Mouse (Mus musculus): ENCODE results near the gene C2cd2. TPM values are rescaled to one million over a fixed set of nuclear protein-coding genes. Genes with fewer than 3 reads are reported as not detected.

C2cd2 gene
- polyA plus RNA-seq, 1 experiment from 2014 or later: 11.7 TPM

DNA sequence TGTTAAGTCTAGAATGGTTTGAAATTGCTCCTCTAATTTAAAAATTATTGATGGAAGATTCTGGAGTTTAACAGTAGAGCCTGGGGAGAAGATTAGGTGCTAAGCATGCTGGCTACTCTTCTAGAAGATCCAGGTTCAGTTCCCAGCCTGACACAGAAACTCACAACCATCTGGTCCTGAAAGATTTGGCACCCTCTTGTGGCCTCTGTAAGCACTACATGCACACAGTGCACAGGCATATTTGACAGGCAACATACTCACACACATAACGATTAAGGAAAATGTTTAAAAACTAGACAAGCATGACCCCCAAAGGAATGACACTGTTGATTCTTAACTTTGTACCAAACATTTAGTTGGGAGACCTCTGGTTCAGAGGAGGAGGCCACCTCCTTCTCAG lies 83.3 kb downstream of the C2cd2 start:
- ATAC-seq: no peak
- 87% methylated on average over 1 of the region's 1 CpGs for whole genome bisulfite sequencing
- H3K27ac ChIP-seq (ENCODE audit: low read length): no peak overlapping the region

DNA sequence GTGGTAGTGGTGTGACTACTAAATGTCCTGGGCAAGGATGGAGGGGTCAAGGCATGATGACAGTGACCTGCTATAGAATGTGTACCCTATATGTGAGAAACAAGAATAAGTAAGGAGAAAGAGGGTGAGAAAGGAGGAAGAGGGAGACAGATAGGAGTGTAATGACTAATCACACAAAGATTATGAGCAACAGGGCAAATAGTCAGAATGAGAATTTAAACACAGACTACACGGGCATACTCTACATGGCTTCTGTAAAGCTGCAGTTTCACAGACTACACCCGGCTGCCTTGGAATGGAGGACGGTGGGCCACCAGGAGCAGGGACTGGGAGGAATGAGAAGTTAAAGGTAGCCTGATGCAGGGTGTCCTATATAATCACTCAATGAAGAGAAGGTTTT lies 84.9 kb downstream of the C2cd2 start:
- Histone ChIP-seq H3K4me2 (ENCODE audit: low read length) (no peak overlapping the region), H3K27ac (ENCODE audit: low read length) (no peak overlapping the region), H3K4me1 (ENCODE audit: control insufficient read depth, insufficient read depth, low read length) (no peaks in the 10 kb centered on the region), H3K9ac (ENCODE audit: low read depth, low read length) (no peak overlapping the region), H3K9me3 (replicated peaks; ENCODE audit: control insufficient read depth, low read length, poor library complexity, severe bottlenecking) (no peaks in the 10 kb centered on the region), H3K27me3 (ENCODE audit: control insufficient read depth, insufficient read depth, low read depth, low read length) (no peaks in the 10 kb centered on the region), H3K36me3 (ENCODE audit: control insufficient read depth, insufficient read depth, low read length) (peaks cover 11% of the 10 kb centered on the region), H3K4me3 (ENCODE audit: low read depth, low read length) (no peak overlapping the region)
- WGBS: 98% methylated on average over 3 of the region's 3 CpGs
- no peak for ATAC-seq

More for the DNA sequence above, 83.3 kb downstream of the C2cd2 start:
- Histone ChIP-seq H3K27me3 (ENCODE audit: control insufficient read depth, insufficient read depth, low read depth, low read length) (no peaks in the 10 kb centered on the region), H3K36me3 (ENCODE audit: control insufficient read depth, insufficient read depth, low read length) (peaks cover 4% of the 10 kb centered on the region), H3K4me3 (ENCODE audit: low read depth, low read length) (no peak overlapping the region), H3K9ac (ENCODE audit: low read depth, low read length) (no peak overlapping the region), H3K9me3 (replicated peaks; ENCODE audit: control insufficient read depth, low read length, poor library complexity, severe bottlenecking) (no peaks in the 10 kb centered on the region), H3K4me2 (ENCODE audit: low read length) (no peak overlapping the region), H3K4me1 (ENCODE audit: control insufficient read depth, insufficient read depth, low read length) (no peaks in the 10 kb centered on the region)

- H3K36me3 ChIP-seq (ENCODE audit: control insufficient read depth, insufficient read depth, low read length): peaks cover 11% of the 10 kb centered on the region
- no peak overlapping the region for H3K9ac ChIP-seq (ENCODE audit: low read depth, low read length)
- H3K27me3 ChIP-seq (ENCODE audit: control insufficient read depth, insufficient read depth, low read depth, low read length): no peaks in the 10 kb centered on the region
- no peaks in the 10 kb centered on the region for H3K4me1 ChIP-seq (ENCODE audit: control insufficient read depth, insufficient read depth, low read length)
- no peak overlapping the region for H3K27ac ChIP-seq (ENCODE audit: low read length)
- WGBS: 91% methylated on average over 4 of the region's 4 CpGs
- H3K4me2 ChIP-seq (ENCODE audit: low read length): no peak overlapping the region
- H3K9me3 ChIP-seq (replicated peaks; ENCODE audit: control insufficient read depth, low read length, poor library complexity, severe bottlenecking): no peaks in the 10 kb centered on the region
- no peak for ATAC-seq
- H3K4me3 ChIP-seq (ENCODE audit: low read depth, low read length): no peak overlapping the region
These were observed 87.3 kb downstream of the C2cd2 start for GRCm38 (mm10) chr16:97875101-97875500.

DNA sequence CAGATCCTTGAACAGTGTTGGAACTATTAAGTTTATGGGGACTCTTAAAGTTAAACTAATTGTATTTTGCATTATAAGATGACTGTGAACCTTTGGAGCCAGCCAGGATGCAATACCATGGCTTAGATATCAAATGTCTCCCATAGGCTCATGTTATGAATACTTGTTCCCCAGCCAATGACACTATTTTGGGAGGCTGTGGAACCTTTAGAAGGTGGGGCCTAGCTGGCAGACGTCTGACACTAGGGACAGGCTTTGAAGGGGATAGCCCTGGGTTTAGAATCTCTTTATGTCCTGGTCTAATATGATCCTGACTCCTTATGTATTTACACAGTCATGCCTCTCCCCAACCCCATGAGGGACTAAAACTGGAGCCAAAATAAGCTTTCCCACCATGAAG lies 88.0 kb downstream of the C2cd2 start:
- Histone ChIP-seq H3K27ac (ENCODE audit: low read length) (no peak overlapping the region), H3K27me3 (ENCODE audit: control insufficient read depth, insufficient read depth, low read depth, low read length) (no peaks in the 10 kb centered on the region), H3K36me3 (ENCODE audit: control insufficient read depth, insufficient read depth, low read length) (peaks cover 11% of the 10 kb centered on the region), H3K4me1 (ENCODE audit: control insufficient read depth, insufficient read depth, low read length) (no peaks in the 10 kb centered on the region), H3K4me3 (ENCODE audit: low read depth, low read length) (no peak overlapping the region), H3K4me2 (ENCODE audit: low read length) (no peak overlapping the region), H3K9ac (ENCODE audit: low read depth, low read length) (no peak overlapping the region), H3K9me3 (replicated peaks; ENCODE audit: control insufficient read depth, low read length, poor library complexity, severe bottlenecking) (no peaks in the 10 kb centered on the region)
- ATAC-seq: no peak
- WGBS: 68% methylated on average over 1 of the region's 1 CpGs

DNA sequence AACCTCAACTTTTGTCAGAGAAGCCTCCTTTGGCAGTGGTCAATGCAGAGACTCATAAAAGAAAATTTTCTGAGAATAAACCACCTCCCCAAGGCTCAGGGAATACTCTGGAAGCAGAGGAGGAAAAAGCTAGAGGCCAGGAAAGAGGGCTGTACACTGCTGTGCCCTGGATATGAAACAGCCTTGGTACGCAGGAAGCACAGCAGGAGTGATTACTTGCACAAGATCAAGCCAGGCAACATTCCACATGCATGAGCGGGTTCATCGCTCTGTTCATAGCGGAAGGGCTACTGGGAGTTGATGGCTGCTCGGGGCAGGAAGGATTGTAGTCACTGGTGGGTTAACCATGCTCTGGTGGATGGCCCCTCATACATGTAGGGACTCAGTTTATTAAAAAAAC lies 89.7 kb downstream of the C2cd2 start:
- ATAC-seq: no peak
- Histone ChIP-seq H3K4me1 (ENCODE audit: control insufficient read depth, insufficient read depth, low read length) (no peaks in the 10 kb centered on the region), H3K27ac (ENCODE audit: low read length) (no peak overlapping the region), H3K4me3 (ENCODE audit: low read depth, low read length) (no peak overlapping the region), H3K4me2 (ENCODE audit: low read length) (no peak overlapping the region), H3K36me3 (ENCODE audit: control insufficient read depth, insufficient read depth, low read length) (peaks cover 11% of the 10 kb centered on the region), H3K9ac (ENCODE audit: low read depth, low read length) (no peak overlapping the region), H3K27me3 (ENCODE audit: control insufficient read depth, insufficient read depth, low read depth, low read length) (no peaks in the 10 kb centered on the region), H3K9me3 (replicated peaks; ENCODE audit: control insufficient read depth, low read length, poor library complexity, severe bottlenecking) (no peaks in the 10 kb centered on the region)
- 58% methylated on average over 5 of the region's 5 CpGs for WGBS

DNA sequence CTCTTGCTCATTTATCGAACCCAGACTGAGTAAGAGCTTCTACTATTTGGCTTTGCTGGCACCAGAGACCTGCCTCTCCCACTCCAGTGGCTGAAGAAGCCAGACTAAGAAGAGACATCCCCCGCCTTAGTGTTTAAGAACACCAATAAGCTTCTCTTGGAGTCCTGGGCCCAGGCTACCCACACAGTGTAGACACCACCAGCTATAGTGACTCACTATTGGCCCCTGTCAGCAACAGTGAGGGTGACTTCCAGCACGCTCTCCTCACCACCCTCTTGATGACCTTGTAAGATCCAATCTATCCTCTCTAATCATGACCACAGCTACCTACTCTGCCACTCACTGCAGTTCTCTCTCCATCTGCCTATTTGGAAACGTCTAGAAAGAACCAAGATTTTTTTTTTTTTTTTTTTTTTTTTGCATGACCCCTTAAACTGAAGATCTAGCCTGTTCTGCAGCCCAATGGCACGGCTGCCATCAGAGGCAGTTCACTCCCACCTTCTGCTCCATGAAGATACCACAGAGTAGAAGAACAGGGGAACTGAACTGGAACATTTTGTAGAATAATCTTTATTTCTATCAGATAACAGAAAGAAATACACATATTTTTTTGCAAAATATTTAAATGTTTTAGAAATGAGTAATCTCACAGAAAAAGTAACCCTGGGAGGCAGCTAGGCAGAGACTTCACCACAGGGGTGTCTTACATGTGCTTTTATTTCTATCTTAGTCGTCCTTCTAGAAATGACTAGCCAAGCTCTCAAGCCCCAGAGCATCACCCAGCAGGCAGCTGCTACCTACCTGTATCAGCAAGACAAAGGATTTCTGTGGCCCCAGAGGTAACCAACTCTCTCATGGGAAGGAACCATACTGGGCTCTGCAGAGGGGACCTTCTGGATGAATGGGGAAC lies 93.0 kb downstream of the C2cd2 start:
- Histone ChIP-seq H3K36me3 (ENCODE audit: control insufficient read depth, insufficient read depth, low read length) (peaks cover 9% of the 10 kb centered on the region), H3K4me1 (ENCODE audit: control insufficient read depth, insufficient read depth, low read length) (no peaks in the 10 kb centered on the region), H3K4me3 (ENCODE audit: low read depth, low read length) (no peak overlapping the region), H3K4me2 (ENCODE audit: low read length) (no peak overlapping the region), H3K9me3 (replicated peaks; ENCODE audit: control insufficient read depth, low read length, poor library complexity, severe bottlenecking) (no peaks in the 10 kb centered on the region), H3K27me3 (ENCODE audit: control insufficient read depth, insufficient read depth, low read depth, low read length) (no peaks in the 10 kb centered on the region), H3K9ac (ENCODE audit: low read depth, low read length) (no peak overlapping the region), H3K27ac (ENCODE audit: low read length) (no peak overlapping the region)
- no peak for ATAC-seq
- whole genome bisulfite sequencing: 68% methylated on average over 6 of the region's 6 CpGs

DNA sequence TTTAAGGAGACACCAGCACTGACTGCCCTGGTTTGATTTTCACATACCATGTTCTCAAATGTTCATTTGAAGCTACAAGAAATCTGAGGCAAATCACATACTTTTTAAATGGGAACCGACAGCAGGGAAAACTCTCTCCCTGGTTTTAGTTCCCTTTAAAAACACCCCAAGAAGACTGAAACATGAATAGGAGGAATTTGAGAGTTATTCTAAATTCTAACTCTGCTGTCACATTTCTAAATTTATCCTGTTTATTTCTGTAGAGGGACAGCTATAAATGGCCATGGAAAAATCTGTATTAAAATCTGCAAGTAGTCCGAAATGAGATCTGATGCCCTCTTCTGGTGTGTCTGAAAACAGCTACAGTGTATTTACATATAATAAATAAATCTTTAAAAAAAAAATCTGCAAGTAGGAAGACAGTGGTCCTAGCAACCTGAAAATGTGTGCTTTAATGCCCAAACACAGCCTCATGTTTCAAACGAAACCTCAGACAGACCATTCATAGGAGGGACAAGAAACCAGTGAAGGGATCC lies 98.4 kb downstream of the C2cd2 start:
- Histone ChIP-seq H3K4me2 (ENCODE audit: low read length) (no peak overlapping the region), H3K4me1 (ENCODE audit: control insufficient read depth, insufficient read depth, low read length) (no peaks in the 10 kb centered on the region), H3K9me3 (replicated peaks; ENCODE audit: control insufficient read depth, low read length, poor library complexity, severe bottlenecking) (no peaks in the 10 kb centered on the region), H3K4me3 (ENCODE audit: low read depth, low read length) (no peak overlapping the region), H3K36me3 (ENCODE audit: control insufficient read depth, insufficient read depth, low read length) (peaks cover 6% of the 10 kb centered on the region; the same call in 1 of the 2 replicates), H3K9ac (ENCODE audit: low read depth, low read length) (no peak overlapping the region), H3K27ac (ENCODE audit: low read length) (no peak overlapping the region), H3K27me3 (ENCODE audit: control insufficient read depth, insufficient read depth, low read depth, low read length) (no peaks in the 10 kb centered on the region)
- ATAC-seq: no peak
- WGBS: 86% methylated on average over 3 of the region's 3 CpGs

DNA sequence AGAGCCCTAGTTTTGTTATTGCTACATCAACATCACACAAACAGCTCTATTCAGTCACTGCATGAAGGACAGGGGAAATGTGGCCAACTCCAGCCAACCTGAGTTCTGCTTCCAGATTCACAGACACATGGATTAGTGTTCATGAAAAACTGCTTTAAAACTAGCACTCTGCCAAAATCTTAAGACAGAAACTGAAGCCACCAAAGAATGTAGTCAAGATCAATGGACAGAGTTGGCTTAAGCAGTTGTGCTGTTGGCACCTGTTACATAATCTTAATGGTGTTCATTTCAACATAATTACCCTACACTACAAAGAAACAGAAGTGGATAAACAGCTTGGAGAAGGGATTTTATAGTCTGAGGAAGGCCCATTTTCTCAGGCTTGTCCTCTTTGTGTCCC lies 106.3 kb downstream of the C2cd2 start:
- no peak overlapping the region for H3K9ac ChIP-seq (ENCODE audit: low read depth, low read length)
- H3K27ac ChIP-seq (ENCODE audit: low read length): no peak overlapping the region
- no peaks in the 10 kb centered on the region for H3K27me3 ChIP-seq (ENCODE audit: control insufficient read depth, insufficient read depth, low read depth, low read length)

GRCm38 (mm10) chr16:97851741-97852319 lies 110.6 kb downstream of the C2cd2 start, which contains the start of gene Prdm15:
Prdm15 (minus strand) TSS chr16:97851850.
- Histone ChIP-seq H3K27ac (ENCODE audit: low read length) (peak within 1 kb of the TSS; percentile 100), H3K27me3 (ENCODE audit: control insufficient read depth, insufficient read depth, low read depth, low read length) (no peaks in the 10 kb centered on the region), H3K9ac (ENCODE audit: low read depth, low read length) (peak within 1 kb of the TSS; percentile 94), H3K36me3 (ENCODE audit: control insufficient read depth, insufficient read depth, low read length) (no peaks in the 10 kb centered on the region), H3K9me3 (replicated peaks; ENCODE audit: control insufficient read depth, low read length, poor library complexity, severe bottlenecking) (no peaks in the 10 kb centered on the region), H3K4me3 (ENCODE audit: low read depth, low read length) (peak within 1 kb of the TSS; percentile 75), H3K4me2 (ENCODE audit: low read length) (peak within 1 kb of the TSS; percentile 67), H3K4me1 (ENCODE audit: control insufficient read depth, insufficient read depth, low read length) (peaks cover 17% of the 10 kb centered on the region)
- under 1% methylated on average over 26 of the region's 31 CpGs for WGBS
- ATAC-seq: peak; percentile 93

More for the DNA sequence above, 106.3 kb downstream of the C2cd2 start:
- no peak for ATAC-seq
- H3K4me3 ChIP-seq (ENCODE audit: low read depth, low read length): no peak overlapping the region
- peaks cover 7% of the 10 kb centered on the region; the same call in 1 of the 2 replicates for H3K36me3 ChIP-seq (ENCODE audit: control insufficient read depth, insufficient read depth, low read length)
- no peak overlapping the region for H3K4me2 ChIP-seq (ENCODE audit: low read length)
- no peaks in the 10 kb centered on the region for H3K9me3 ChIP-seq (replicated peaks; ENCODE audit: control insufficient read depth, low read length, poor library complexity, severe bottlenecking)
- peaks cover 6% of the 10 kb centered on the region for H3K4me1 ChIP-seq (ENCODE audit: control insufficient read depth, insufficient read depth, low read length)

Data from midbrain, embryonic 16.5 days (tissue).